Mouse (Mus musculus) right cerebral cortex, postnatal 36 days (tissue): ENCODE data around the gene Timmdc1.
A peak's percentile ranks its signal among the peaks of the same experiment; 100 is the strongest.

Experiments used
- DNase-seq, 2 experiments: peaks; one replicate each; pipeline ENCODE4 v3.0.0; 2022; ENCODE audit warnings: low spot score in 2 of 2, mixed read lengths in 1 of 2

The Timmdc1 gene

DNA sequence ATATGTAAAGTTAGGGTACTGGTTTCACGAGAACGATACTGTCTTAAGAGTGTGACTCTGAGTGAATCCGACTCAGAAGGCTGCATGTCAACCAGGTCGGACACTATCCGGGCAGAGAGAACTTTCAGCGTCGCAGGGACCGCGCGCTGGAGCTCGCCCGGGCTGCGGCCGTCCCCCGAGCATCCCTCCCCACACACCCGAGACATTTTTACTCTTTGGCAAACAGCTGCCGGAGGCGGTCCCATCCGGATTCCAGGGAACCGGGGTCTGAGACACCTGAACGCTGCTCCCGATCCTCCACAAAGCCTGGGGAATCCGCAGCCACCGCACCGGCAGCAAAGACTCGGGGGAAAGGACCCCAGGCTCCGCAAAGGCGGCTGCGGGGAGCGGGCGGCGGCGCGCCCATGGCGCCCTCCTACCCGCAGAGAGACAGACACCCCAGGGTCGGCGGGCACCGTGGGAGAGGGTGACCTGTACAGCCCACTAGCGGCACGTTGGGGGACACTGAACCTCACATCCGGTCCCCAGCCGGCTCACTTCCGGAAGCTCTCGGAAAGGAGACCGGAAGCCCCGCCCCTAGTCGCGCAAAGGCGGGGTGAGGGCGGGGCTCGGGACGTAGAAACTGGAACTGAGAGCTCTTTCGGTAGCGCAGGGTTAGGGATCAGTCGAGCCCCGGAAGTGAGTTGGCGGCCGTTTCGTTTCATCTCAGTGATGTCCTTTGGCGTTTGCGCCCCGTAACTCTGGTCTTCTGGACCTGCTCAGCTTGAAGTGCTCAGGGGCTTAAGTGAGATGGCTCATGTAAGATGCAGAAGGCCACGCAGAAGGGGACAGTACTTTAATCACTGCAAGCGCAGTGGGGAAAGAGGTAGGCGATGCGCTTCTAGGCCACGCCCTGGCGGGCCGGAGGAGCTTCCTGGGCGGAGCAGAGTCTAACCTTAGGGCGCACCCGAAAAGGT, at the start of gene Timmdc1:
TSS of gene Timmdc1 (minus strand) at position 535 of the 956 bp plus-strand sequence.
- peak; percentile 96 for DNase-seq

DNA sequence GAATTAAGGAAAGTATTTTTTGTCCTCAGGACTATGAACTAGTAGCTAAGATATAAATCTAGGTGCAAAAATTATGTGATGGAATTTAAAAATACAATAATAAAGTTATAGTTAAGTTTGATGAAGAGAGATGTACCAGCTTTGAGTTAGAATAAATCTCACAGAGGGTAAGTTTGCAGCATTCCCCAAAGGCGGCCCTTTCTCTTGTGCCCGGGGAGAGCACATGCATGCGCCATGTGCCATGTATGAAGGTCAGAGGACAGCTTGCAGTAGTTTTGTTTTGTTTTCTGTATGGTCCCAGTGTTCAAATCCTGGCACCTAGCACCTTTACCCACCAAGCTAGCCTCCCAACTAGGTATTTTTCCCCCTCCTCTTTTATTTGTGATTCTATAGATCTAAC, 49.0 kb upstream of the Timmdc1 start:
- DNase-seq, result no peak

DNA sequence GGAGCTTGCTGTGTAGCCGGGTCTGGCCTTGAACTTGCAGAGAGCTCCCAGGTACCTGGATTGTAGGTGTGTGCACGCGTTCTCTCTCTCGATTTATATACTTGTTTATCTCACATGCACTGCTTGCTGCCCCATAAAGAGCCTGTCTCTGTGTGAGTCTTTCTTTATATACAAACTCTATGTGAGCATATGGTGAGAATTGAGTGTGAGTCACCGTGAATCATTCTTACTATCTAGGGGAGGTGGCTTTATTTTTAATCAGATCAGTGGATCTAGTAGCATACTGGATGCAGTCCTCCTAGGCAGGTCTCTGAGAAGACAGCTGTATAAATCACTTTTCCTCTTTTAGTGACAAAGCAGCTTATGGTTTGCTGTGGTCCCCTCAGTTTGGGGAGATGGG, 45.7 kb upstream of the Timmdc1 start:
- no peak for DNase-seq

DNA sequence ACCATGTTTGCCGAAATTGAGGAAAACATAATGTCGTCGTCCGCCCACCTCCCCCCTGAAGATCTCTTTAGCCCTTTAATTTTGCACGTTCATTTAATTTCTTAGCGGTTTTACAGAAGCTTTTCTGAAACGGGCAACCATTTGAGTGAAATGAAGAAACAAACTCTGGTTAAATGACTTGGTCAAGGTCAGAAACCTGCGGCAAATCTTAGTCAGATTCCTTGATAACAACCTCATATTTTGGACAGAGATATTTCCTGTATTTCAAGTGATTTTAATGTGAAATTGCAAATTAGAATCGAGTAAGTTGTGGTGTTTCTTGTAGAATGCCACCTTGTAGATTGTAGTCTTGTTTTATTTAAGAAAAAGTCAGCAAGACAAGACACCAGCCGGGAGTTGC, 41.1 kb upstream of the Timmdc1 start:
- DNase-seq, result no peak

DNA sequence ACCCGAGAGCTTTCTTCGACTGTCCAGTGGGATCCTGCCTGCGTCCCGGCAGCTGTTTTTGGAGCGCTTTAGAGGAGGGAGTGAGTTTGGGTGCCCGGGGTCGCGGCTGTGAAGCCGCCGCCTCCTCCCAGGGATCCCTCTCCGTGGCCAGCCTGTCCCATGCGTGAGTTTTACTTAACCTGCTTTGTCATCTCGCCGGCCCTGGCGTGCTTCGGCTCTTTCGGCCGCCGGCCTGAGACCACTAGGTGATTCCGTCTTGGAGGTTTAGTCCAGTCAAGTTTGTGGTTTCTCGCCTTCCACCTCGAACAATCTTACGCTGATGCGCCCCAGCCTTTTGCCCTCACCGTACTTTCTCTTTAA, 40.5 kb upstream of the Timmdc1 start:
- DNase-seq, result no peak

DNA sequence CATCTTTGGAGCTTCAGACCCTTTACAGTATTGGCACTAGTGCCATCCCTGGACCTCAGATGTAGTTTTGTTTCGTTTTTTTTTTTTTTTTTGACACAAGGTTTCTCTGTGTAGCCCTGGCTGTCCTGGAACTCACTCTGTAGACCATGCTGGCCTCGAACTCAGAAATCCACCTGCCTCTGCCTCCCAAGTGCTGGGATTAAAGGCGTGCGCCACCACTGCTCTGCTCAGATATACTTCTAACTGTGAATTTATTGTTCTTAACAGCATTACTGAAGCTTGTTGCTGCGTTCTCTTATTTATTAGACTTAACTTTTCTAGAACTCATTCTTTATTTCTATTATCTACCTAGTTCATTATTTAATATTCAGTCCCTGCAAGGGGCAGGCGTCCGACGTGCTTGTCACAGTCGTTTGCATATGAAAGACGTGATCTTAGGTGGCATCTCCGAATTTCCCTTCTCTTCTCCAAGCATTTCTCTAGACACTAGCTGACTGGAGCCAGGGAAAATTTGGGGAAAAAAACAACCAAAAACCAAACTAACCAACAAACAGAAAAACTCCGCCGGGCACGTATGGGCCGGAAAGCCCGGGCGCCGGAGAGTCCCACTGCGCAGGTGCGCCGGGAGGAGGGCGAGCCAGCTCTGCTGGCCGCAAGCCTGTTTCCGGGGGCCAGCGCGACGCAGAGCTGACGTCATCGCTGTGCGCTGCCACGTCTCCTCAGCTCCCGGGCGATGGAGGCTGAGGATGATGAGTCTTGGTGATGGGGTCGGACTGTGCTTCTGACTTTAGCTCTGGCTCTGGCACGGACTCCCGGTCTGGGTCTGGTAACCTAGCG, 39.9 kb upstream of the Timmdc1 start:
- DNase-seq, result peak; percentile 93

DNA sequence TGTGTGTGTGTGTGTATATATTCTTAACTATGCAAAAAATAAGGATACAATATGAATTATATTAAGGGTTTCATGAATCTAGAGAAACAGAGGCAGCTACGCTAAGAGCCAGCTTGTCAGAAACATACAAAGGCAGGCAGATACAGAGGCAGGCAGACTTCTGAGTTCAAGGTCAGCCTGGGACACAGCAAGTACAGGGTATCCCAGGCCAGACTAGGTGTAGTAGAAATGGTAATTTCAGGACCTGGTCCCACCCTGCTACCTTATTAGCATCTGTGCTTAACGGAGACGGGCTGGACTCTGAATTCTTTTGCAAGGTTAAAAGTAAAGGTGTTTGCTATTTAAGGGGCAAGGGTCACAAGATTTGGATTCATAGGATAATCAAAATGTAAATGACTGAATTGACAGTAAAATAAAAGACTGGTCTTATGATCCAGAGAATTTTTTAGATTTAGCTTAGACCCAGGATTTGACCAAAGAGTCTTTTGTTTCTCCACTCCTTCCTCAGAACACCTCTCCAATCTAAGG, 35.8 kb upstream of the Timmdc1 start, which contains the start of gene Tmem39a:
TSS of gene Tmem39a (plus strand) at position 478 of the 528 bp plus-strand sequence.
- DNase-seq, result no peak

DNA sequence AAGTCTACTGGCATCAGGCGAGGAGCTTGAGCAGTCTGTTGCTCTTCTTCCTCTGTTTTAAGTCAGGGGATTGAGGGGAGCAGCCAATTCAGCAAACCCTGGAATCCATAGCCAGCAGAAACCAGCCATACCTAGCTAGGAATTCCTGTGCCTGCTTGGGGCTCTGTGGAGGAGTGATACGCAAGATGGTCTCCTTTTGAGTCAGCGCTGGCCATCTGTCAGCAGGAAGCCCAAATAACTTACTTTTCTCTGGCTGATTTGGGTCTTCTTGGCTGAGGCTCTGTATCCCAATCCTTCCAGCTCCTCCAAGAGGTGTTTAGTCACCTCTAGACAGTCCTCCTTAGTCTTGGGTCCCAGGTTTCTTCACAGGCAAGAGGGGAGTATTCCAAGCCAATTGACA, 33.5 kb upstream of the Timmdc1 start:
- DNase-seq, result no peak

DNA sequence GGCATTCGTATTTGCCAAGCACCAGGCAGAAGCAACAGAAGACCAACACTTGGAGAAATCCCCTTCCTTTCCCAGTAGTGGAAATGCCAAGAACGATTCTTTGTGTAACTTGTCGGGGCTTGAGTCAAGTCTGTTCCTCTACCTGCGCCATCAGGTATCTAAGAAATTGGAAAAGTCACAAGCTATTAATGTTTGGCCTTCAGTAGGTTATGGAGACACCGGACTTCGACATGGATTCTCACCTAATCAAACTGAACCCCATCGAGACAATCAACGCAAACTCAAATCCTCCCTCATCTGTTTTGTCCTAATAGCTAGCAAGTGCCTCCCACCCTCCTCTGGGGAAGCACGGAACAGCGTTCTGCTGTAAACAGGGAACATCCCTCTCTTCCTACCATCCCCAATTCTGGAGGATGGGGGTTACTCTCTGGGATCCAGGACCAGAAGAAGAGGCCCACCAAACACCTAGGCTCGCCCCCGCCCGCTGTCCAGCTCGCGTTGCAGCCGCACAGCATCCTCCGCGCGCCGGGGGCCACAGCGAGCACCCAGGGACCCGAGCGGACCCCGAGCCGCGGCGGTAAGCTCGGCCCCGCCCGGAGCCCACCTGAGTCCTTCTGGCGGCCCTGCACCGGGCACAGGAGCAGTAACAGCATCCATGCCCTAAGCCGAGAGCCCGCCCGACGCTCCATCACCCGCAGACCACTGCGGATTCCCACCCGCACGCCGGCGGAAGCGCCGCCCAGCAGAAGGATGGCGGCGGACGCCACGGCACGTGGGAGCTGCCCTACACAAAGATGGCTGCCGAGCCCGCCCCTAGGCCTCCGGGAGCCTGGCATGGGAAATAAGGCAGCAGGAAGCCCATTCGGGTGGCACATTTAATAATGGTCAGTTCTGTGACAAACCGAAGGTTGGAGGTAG, 27.3 kb upstream of the Timmdc1 start, which contains the start of gene Poglut1:
TSS of gene Poglut1 (minus strand) at position 780 of the 918 bp plus-strand sequence.
- DNase-seq, result peak; percentile 70 to 71

DNA sequence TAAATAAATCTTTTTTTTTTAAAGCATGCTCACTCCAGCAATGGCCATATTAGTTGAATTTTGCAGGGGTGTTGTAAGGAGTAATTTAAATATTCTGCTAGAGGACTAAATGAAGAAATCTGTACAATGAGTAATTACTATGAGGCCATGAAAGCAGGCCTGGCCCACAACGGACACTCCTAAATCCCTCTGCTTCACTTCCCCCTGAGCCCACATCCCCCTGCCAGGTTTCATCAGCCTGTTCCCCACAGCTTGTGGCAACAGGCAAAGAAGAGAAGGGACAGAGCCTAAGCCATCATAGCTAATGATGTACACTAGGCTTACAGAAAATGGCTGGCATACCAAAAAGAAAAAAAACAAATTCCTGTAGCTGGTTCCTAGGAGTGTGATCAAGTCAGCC, 25.5 kb upstream of the Timmdc1 start:
- no peak for DNase-seq

DNA sequence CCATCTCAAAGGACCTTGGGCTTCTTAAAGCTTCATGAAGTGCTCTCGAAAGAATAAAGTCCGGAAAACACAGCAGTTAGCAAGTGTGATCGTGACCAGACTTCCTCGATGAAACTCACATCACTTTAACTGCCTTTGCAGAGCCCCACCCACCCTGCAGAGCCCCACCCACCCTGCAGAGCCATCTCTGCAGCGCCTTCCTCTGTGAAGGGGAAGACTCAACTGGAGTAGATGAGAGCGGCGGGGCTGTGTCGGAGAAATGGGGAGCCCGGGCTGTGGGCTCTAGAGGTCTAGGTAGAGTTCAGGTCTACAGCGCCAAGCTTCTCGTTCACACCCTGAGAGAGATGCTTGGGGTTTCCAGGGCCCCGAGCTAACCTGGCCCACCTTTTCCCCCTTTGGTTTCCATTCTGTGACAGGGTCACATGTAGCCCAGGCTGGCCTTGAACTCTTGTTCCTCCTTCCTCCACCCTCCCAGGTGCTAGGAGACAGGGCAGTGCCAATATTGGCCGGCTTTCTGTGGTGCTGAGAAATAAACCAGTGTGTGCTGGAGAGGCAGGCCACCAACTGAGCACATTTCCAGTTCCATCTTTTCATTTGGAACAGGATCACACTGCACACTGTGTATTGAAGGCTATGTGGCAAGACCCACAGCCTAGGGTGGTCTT, 16.4 kb upstream of the Timmdc1 start:
- no peak for DNase-seq

DNA sequence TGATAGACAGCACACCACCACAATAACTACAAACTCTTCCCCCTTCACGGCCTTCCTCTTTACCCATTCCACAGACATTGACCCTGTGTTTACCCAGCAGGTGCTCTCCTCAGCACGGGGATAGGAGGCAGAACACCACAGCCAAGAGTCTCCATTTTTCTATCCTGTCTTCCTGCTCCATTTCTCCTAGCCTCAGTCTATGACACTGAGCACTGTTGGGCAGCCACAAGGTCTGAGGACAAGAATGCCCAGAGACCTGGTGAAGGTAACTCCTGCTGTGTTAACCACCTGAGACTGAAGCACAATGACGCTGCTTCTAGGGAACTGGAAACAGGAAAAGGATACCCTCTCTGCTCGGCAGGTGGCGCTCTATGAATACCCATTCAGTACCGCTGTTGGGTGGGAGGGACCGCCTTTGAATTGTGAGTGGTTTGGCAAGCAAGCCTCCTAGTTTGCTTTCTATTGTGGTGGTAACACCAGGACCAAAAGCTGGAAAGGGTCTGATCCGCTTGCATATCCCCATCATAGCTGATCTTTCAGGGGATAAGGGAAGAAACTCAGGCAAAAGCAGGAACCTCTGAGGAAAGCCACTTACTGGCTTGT, 14.2 kb upstream of the Timmdc1 start:
- peak; percentile 44 to 47 for DNase-seq

DNA sequence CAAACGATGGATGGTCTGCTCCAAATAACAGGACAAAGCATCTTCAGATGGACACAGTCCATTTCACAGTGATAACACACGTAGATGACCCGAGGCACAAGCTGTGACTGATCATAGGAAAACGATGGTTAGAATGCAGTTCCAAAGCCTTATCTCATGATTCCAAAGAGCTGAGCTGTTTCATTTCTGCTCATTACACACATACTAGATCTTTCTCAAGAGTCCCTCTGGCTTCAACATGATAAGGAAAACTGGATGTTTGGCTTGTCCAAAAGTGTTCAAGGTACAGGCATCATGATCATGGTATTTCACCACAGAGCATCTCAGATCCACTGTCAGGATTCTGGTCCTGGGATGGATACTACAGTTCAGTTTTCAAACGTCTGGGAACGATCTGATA, 3.8 kb upstream of the Timmdc1 start:
- no peak for DNase-seq

DNA sequence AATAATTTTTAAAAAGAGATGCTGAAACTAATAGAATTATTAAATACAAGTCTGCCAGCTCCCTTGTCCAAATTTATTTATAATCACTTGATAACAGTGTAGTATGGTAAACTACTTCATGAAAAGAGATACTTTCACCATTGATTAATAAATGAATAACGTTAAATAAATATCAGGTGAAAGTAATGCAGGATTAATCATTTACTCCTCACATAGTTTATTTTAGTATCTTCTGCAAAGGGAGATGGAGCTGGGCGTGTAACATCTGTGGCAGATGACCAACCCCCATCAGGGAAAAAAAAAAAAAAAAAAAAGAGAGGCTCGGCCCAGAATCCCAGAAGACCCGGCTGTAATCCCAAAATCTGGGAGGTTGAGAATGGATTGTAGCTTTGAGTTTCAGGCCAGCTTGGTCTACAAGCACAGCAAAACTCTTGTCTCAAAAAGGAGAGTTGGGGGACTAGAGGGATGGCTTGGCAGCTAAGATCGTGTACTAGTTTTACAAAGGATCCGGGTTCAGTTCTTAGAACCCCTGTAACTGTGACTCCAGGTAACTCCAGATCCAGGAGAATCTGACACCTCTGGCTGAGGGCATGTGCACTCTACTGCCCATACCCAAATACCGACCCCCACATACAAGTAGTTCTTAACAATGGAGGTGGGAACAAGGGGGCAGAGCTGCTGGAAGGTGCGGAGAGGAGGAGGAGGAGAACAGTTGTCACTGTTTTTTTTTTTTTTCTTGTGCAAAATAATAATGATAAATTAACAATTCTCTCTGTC, 1.1 kb downstream of the Timmdc1 start:
- no peak for DNase-seq

DNA sequence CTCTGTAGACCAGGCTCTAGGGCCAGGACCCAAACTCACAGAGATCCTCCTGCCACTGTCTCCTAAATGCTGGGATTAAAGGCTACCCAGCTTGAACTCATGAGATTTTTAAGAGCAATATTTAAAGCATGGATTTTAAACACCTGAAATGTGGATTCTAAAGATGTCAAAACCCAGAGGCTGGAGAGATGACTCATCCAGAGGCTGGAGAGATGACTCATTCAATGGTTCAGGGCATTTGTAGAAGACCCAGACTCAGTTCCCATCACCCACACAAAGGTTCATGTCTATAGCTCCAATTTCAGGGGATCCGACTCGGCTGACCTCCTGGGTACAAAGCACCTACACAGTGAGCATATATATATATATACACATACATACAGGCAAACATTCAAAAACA, 3.3 kb downstream of the Timmdc1 start:
- DNase-seq, result no peak

DNA sequence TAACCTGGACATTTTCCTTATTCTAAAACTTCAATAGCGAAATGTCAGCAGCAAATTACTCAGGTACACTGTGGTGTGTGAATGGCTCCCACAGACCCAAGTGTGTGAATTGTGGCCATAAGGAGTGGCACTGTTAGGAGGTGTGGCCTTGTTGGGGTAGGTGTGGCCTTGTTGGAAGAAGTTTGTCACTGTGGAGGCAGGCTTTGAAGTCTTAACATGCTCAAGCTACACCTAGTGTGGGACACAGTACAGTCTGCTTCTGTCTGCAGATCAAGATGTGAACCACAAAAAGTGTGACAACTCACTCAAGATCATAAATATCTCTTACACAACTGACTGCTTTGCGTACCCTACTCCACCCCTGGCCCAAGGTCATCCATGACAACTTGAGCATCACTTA, 11.6 kb downstream of the Timmdc1 start:
- no peak for DNase-seq

DNA sequence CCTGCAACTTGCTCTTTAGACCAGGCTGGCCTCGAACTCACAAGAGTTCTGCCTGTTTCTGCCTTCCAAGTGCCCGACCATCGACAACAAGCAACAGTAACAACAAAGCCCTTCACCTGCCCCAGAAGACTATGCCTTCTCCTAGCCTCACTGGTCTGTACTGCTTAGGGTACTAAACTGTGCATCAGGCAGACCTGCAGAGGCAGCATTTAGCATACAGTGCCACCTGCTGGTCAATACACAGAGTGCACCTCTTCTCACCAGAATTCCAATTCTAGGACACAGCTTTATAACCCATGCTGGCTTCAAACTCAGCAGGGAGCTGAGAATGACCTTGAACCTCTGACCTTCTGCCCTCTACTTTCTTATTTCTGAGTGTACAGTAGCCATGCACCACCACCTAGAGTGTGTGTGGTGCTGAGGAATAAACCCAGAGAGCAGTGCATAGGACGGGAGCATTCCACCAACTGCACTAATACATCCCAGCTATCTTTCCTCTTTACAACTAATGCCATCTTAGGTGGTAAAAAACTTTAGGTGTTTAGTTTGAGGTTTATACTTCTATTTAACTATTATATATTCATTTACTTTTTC, 16.3 kb downstream of the Timmdc1 start:
- peak; percentile 43 to 54 for DNase-seq

DNA sequence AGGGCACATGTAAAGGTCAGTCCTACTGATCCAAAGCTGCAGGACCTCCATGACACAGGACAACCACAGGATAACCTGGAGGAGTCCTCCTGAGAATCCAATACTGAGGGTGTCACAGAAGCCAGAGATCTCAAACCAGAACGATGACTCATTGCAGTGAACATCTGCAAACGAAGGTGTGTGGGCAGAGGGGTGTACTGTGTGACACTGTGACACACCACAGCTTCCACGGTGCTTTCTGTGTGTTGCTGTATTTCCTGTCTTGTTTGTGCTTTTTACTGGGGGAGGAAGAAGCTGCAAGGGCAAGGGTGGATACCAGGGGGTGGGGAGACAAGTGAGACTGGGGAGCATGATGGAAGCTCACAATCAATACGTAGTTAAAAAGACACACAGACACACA, 18.9 kb downstream of the Timmdc1 start:
- no peak for DNase-seq

DNA sequence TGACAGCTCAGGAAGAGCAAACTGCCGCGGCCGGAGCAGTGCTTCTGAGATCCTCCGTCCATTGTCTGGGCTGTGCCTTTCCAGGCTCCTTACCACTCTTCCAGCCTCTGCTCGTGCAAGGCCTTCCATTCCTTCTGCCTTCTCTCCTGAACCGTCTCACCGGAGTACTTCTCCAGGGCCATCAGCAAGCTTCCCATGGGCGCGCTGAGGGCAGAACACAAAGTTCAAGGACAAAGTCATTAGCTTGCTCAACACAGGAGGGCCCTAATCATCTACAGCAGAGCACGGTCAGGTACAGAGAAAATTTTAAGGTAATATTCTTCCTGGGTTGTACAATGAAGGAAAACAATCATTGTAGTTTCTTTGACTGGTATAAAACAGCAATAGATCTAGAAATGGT, 20.0 kb downstream of the Timmdc1 start:
- no peak for DNase-seq
